Mouse (Mus musculus): ENCODE measurements around the gene Ednra.

The Ednra gene

GRCm38 (mm10) chr8:77724046-77724930 lies at the start of gene Ednra:
Gene Ednra (minus strand): TSS chr8:77724464.
- DNase-seq (ENCODE audit: low spot score in 2 of 2), result peak in 1 of 2 experiments; percentile 21

GRCm38 (mm10) chr8:77773831-77774230 lies 49.6 kb upstream of the Ednra start:
- DNase-seq (ENCODE audit: low spot score in 2 of 2), result no peak

GRCm38 (mm10) chr8:77773256-77773655 lies 49.0 kb upstream of the Ednra start:
- no peak for DNase-seq (ENCODE audit: low spot score in 2 of 2)

- no peak for DNase-seq (ENCODE audit: low spot score in 2 of 2)
Observed at GRCm38 (mm10) chr8:77772210-77772886, 48.1 kb upstream of the Ednra start.

- no peak for DNase-seq (ENCODE audit: low spot score in 2 of 2)
Observed at GRCm38 (mm10) chr8:77770966-77771365, 46.7 kb upstream of the Ednra start.

GRCm38 (mm10) chr8:77768916-77769315 lies 44.7 kb upstream of the Ednra start:
- no peak for DNase-seq (ENCODE audit: low spot score in 2 of 2)

- no peak for DNase-seq (ENCODE audit: low spot score in 2 of 2)
Observed at GRCm38 (mm10) chr8:77764253-77764652, 40.0 kb upstream of the Ednra start.

- DNase-seq (ENCODE audit: low spot score in 2 of 2), result no peak
Observed at GRCm38 (mm10) chr8:77762967-77763366, 38.7 kb upstream of the Ednra start.

- no peak for DNase-seq (ENCODE audit: low spot score in 2 of 2)
Observed at GRCm38 (mm10) chr8:77755441-77755840, 31.2 kb upstream of the Ednra start.

GRCm38 (mm10) chr8:77753796-77754195 lies 29.5 kb upstream of the Ednra start:
- DNase-seq (ENCODE audit: low spot score in 2 of 2), result no peak

- DNase-seq (ENCODE audit: low spot score in 2 of 2), result no peak
Observed at GRCm38 (mm10) chr8:77752041-77752440, 27.8 kb upstream of the Ednra start.

GRCm38 (mm10) chr8:77750407-77750806 lies 26.1 kb upstream of the Ednra start:
- no peak for DNase-seq (ENCODE audit: low spot score in 2 of 2)

GRCm38 (mm10) chr8:77744476-77744875 lies 20.2 kb upstream of the Ednra start:
- no peak for DNase-seq (ENCODE audit: low spot score in 2 of 2)

- no peak for DNase-seq (ENCODE audit: low spot score in 2 of 2)
Observed at GRCm38 (mm10) chr8:77742395-77742794, 18.1 kb upstream of the Ednra start.

GRCm38 (mm10) chr8:77741050-77741777 lies 16.9 kb upstream of the Ednra start:
- no peak for DNase-seq (ENCODE audit: low spot score in 2 of 2)

- DNase-seq (ENCODE audit: low spot score in 2 of 2), result no peak
Observed at GRCm38 (mm10) chr8:77738419-77738818, 14.2 kb upstream of the Ednra start.

- no peak for DNase-seq (ENCODE audit: low spot score in 2 of 2)
Observed at GRCm38 (mm10) chr8:77737327-77737726, 13.1 kb upstream of the Ednra start.

GRCm38 (mm10) chr8:77733792-77734191 lies 9.5 kb upstream of the Ednra start:
- no peak for DNase-seq (ENCODE audit: low spot score in 2 of 2)

- no peak for DNase-seq (ENCODE audit: low spot score in 2 of 2)
Observed at GRCm38 (mm10) chr8:77732964-77733363, 8.7 kb upstream of the Ednra start.

- peak in 1 of 2 experiments; percentile 3 for DNase-seq (ENCODE audit: low spot score in 2 of 2)
Observed at GRCm38 (mm10) chr8:77725406-77725805, 1.1 kb upstream of the Ednra start.

GRCm38 (mm10) chr8:77723534-77724045 lies 674 bp downstream of the Ednra start:
- no peak for DNase-seq (ENCODE audit: low spot score in 2 of 2)

GRCm38 (mm10) chr8:77723018-77723417 lies 1.2 kb downstream of the Ednra start:
- no peak for DNase-seq (ENCODE audit: low spot score in 2 of 2)

All from urinary bladder, postnatal 36 days (tissue).